Mouse (Mus musculus) heart, postnatal 25 days (tissue): ENCODE results near the gene Gm13275. TPM values are rescaled to one million over a fixed set of nuclear protein-coding genes. Genes with fewer than 3 reads are reported as not detected.
"Not testable (repeated sequence)": the region's sequence is repeated elsewhere in the genome, so short reads cannot be mapped to it uniquely, and the experiment has no call there.

Experiments used
- DNase-seq: peaks from one replicate; pipeline ENCODE4 v3.0.0; 2022; ENCODE audit warnings: low spot score
- intact Hi-C: fragments of 180-260 bp; cut with DNase I; formaldehyde crosslinking; loops from one replicate; pipeline ENCODE4 v1.15.1; 2025
- total RNA-seq, 2 experiments: library from RNA; stranded (reverse); gene quantifications; 2 replicates each; pipeline ENCODE4 v1.2.3; 2021

Gene Gm13275
- total RNA-seq, 2 experiments from 2014 or later, result not detected

DNA sequence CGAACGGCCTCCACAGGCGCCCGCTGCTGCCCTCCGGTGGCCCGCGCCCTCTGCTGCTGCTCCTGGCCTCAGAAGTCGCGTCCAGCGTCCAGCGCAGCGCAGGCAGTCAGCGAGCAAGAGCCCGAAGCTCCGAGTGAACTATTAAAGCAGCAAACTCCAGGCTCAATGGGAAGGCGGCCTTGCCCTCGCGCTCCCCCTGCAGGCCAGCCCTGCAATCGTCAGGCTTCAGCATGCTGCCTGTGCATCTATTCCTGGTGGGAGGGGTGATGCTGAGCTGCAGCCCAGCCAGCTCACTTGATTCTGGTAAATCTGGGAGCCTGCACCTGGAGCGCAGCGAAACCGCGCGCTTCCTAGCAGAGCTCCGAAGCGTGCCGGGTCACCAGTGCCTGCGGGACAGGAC is 5.9 kb upstream of the Gm13275 start, which contains the start of gene Gm13277:
Gm13277 (plus strand) TSS at position 231 of the 400 bp plus-strand sequence.
- DNase-seq, result peak; percentile 55
- intact Hi-C loops, result not testable (repeated sequence)

DNA sequence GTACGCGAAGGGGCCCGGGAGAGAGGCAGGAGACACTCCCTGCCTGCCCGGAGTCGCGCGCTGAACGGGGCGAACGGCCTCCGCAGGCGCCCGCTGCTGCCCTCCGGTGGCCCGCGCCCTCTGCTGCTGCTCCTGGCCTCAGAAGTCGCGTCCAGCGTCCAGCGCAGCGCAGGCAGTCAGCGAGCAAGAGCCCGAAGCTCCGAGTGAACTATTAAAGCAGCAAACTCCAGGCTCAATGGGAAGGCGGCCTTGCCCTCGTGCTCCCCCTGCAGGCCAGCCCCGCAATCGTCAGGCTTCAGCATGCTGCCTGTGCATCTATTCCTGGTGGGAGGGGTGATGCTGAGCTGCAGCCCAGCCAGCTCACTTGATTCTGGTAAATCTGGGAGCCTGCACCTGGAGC is 3.0 kb upstream of the Gm13275 start, which contains the start of gene Gm13278:
Gm13278 (plus strand) TSS at position 301 of the 400 bp plus-strand sequence.
- intact Hi-C loops, DNase-seq: not testable (repeated sequence)

GRCm38 (mm10) chr4:88797097-88797496 is 2.8 kb downstream of the Gm13275 start, which contains the start of gene Gm13279:
Gene Gm13279 (plus strand): TSS chr4:88797397.
- intact Hi-C loops, DNase-seq: not testable (repeated sequence)

DNA sequence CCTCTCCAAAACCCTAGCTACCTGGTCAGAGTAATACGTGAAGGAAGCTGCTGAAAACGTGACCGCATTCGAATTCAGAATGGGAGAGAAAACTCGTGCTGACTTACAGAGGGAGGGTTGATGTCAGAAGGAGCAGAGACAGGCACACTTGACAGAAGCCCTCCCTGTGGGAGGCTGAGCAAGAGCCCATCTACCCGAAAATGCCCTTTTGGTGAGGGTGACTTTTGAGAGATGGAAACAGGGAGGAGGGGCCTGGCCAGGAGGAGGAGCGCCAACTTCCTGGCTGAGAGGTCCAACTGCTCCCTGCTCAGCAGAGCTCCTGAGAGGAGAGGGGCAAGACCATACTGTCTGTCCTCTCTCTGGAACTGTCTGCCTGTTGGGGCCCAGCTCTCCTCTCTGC is 5.1 kb downstream of the Gm13275 start, which contains the start of gene Gm13285:
Gm13285 (plus strand) TSS at position 301 of the 400 bp plus-strand sequence.
- DNase-seq, intact Hi-C loops: not testable (repeated sequence)

GRCm38 (mm10) chr4:88802954-88803353 is 8.7 kb downstream of the Gm13275 start, which contains the start of gene Gm13287:
Gene Gm13287 (plus strand): TSS chr4:88803254.
- DNase-seq, result not testable (repeated sequence)

GRCm38 (mm10) chr4:88805231-88805630 is 10.9 kb downstream of the Gm13275 start, which contains the start of gene Gm13288:
Gene Gm13288 (plus strand): TSS chr4:88805531.
- intact Hi-C loops, DNase-seq: not testable (repeated sequence)

More at GRCm38 (mm10) chr4:88802954-88803353, 8.7 kb downstream of the Gm13275 start, which contains the start of gene Gm13287:
- intact Hi-C loops, result not testable (repeated sequence)

DNA sequence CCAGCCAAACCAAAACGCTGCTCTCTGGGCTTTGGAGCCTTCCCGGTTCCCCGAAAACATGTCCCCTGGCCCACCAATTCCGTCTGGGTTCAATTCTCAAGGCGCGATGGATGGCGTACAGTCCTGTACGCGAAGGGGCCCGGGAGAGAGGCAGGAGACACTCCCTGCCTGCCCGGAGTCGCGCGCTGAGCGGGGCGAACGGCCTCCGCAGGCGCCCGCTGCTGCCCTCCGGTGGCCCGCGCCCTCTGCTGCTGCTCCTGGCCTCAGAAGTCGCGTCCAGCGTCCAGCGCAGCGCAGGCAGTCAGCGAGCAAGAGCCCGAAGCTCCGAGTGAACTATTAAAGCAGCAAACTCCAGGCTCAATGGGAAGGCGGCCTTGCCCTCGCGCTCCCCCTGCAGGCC is 11.5 kb downstream of the Gm13275 start:
- DNase-seq, result peak; percentile 21
- intact Hi-C loops, result not testable (repeated sequence)

GRCm38 (mm10) chr4:88815928-88816327 is 21.6 kb downstream of the Gm13275 start, which contains the start of gene Ifna7:
Gene Ifna7 (plus strand): TSS chr4:88816228.
- no peak for DNase-seq
- intact Hi-C loops, result no loop called here

DNA sequence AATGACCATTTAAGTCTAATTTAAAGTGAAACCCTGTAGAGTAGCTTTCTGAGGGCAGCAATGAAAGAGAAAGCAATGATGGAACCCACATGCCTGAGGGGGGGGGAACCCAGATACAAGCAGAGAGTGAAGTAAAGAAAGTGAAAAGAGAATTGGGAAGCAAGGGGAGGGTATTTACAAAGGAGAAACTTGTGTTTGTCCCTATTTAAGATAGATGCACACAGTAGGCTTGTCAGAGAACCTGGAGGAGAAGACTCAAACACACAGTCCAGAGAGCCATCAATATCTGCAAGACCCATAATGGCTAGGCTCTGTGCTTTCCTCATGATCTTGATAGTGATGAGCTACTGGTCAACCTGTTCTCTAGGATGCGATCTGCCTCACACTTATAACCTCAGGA is 25.4 kb downstream of the Gm13275 start, which contains the start of gene Ifna11:
Ifna11 (plus strand) TSS at position 301 of the 400 bp plus-strand sequence.
- intact Hi-C loops, result loop anchor here (5.0 kb wide), 1 partner anchor 137 kb away; the partner anchor contains the start of gene Ifna2

DNA sequence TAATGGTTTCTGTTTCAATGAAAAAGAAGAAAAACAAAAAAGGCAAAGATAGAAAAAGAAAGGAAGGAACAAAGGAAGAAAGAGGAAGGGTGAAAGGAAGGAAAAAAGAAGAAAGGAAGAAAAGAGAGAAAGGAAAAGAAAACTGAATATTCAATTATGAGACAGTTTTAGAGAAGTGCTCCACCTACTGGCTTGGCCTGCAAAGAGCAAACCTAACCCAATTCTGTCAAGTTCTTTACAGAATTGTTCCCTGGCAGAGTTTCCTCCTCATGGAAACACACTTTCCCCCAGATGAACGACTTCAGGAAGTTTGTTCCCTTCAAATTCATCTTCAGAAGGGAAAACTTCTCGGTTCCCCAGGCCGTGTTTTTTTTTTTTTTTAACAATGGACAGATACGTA is 28.7 kb downstream of the Gm13275 start:
- intact Hi-C loops, result loop anchor here (5.0 kb wide), 1 partner anchor 141 kb away; the partner anchor contains the start of gene Ifna2
- no peak for DNase-seq

More for the DNA sequence above, 25.4 kb downstream of the Gm13275 start, which contains the start of gene Ifna11:
- no peak for DNase-seq

DNA sequence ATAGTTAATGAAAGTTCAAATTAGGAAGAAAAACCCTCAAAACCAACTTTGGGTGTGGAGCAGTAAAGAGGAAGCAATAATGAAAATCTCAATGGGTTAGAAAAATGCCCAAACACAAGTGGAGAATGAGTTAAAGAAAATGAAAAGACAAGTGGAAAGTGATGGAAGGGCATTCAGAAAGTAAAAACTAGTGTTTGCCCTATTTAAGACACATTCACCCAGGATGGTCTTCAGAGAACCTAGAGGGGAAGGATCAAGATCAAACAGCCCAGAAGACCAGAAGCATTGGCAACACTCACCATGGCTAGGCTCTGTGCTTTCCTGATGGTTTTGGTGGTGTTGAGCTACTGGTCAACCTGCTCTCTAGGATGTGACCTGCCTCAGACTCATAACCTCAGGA is 32.8 kb downstream of the Gm13275 start, which contains the start of gene Ifna6:
Ifna6 (plus strand) TSS at position 301 of the 400 bp plus-strand sequence.
- intact Hi-C loops, DNase-seq: not testable (repeated sequence)

- DNase-seq, result no peak
- intact Hi-C loops, result no loop called here
Observed at GRCm38 (mm10) chr4:88830523-88830922, 36.2 kb downstream of the Gm13275 start.

- DNase-seq, intact Hi-C loops: not testable (repeated sequence)
Observed at GRCm38 (mm10) chr4:88835225-88835624, 40.9 kb downstream of the Gm13275 start, which contains the start of gene Ifna5. Gene Ifna5 (plus strand): TSS chr4:88835525.

DNA sequence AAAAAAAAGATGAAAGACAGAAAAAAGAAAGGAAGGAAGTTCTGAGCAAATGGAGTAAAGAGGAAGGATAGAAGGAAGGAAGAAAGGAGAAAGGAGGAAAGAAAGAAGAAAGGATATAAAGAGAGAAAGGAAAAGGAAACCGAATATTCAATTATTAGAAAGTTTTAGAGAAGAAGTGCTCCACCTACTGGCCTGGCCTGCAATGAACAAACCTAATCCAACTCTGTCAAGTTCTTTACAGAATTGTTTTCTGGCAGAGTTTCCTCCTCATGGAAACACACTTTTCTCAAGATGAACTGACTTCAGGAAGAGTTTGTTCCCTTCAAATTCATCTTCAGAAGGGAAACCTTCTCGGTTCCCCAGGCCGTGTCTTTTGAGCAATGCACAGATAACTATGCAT is 44.5 kb downstream of the Gm13275 start:
- intact Hi-C loops, result no loop called here
- no peak for DNase-seq

- DNase-seq, result no peak
- intact Hi-C loops, result no loop called here
Observed at GRCm38 (mm10) chr4:88840058-88840457, 45.8 kb downstream of the Gm13275 start.

DNA sequence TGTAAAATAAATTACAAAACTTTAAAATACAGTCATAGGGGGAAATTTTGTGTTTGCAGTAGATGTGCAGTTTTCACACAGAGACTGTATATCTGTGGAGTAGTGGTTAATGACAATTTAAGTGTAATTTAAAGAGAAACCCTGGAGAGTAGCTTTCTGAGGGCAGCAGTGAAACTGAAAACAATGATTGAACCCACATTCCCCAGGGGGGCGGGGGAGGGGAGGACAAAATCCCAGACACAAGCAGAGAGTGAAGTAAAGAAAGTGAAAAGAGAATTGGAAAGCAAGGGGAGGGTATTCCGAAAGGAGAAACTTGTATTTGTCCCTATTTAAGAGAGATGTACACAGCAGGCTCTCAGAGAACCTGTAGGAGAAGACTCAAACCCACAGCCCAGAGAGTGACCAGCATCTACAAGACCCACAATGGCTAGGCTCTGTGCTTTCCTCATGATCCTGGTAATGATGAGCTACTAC is 47.2 kb downstream of the Gm13275 start, which contains the start of gene Ifna4:
Ifna4 (plus strand) TSS at position 424 of the 474 bp plus-strand sequence.
- DNase-seq, result no peak
- intact Hi-C loops, result no loop called here

Other genes with a start within 250 kb of the Gm13275 start
- gene Ifna15, start 236.2 kb upstream of the Gm13275 start, total RNA-seq, result not detected
- not detected for gene Ifna14, start 222.7 kb upstream of the Gm13275 start, total RNA-seq
- gene Ifna9, start 202.1 kb upstream of the Gm13275 start, total RNA-seq, result not detected
- not detected for gene Ifna12, start 191.1 kb upstream of the Gm13275 start, total RNA-seq
- not detected for gene C87499, start 160.1 kb upstream of the Gm13275 start, total RNA-seq
- gene Ifna13, start 150.0 kb upstream of the Gm13275 start, total RNA-seq, result not detected
- not detected for gene Ifna16, start 117.6 kb upstream of the Gm13275 start, total RNA-seq
- not detected for gene Ifna2, start 110.6 kb upstream of the Gm13275 start, total RNA-seq
- not detected for gene Ifnab, start 103.1 kb upstream of the Gm13275 start, total RNA-seq
- gene Gm26566, start 72.7 kb upstream of the Gm13275 start, total RNA-seq, result under 1 TPM; 0.50 to 0.57 TPM
- gene Klhl9, start 72.0 kb upstream of the Gm13275 start, total RNA-seq, result 10 to 100 TPM; 67.0 to 74.9 TPM
- not detected for gene Gm13271, start 39.6 kb upstream of the Gm13275 start, total RNA-seq
- gene Gm13283, start 34.4 kb upstream of the Gm13275 start, total RNA-seq, result not detected
- gene Gm13290, start 20.7 kb upstream of the Gm13275 start, total RNA-seq, result not detected
- gene Gm13289, start 17.6 kb upstream of the Gm13275 start, total RNA-seq, result not detected
- gene Gm13272, start 14.6 kb upstream of the Gm13275 start, total RNA-seq, result not detected
- gene Ifnz, start 12.4 kb upstream of the Gm13275 start, total RNA-seq, result under 1 TPM in 1 of 2 experiments, not detected in 1; 0.18 TPM
- not detected for gene Gm13276, start 8.8 kb upstream of the Gm13275 start, total RNA-seq
- gene Gm13277, start 5.9 kb upstream of the Gm13275 start, total RNA-seq, result not detected
- not detected for gene Gm13278, start 2.9 kb upstream of the Gm13275 start, total RNA-seq
- not detected for gene Gm13279, start 2.9 kb downstream of the Gm13275 start, total RNA-seq
- under 1 TPM in 1 of 2 experiments, not detected in 1; 0.22 TPM for gene Gm13285, start 5.2 kb downstream of the Gm13275 start, total RNA-seq
- gene Gm13287, start 8.8 kb downstream of the Gm13275 start, total RNA-seq, result not detected
- gene Gm13288, start 11.0 kb downstream of the Gm13275 start, total RNA-seq, result not detected
- gene Ifna7, start 21.7 kb downstream of the Gm13275 start, total RNA-seq, result not detected
- gene Ifna11, start 25.5 kb downstream of the Gm13275 start, total RNA-seq, result not detected
- not detected for gene Ifna6, start 32.9 kb downstream of the Gm13275 start, total RNA-seq
- not detected for gene Ifna5, start 41.0 kb downstream of the Gm13275 start, total RNA-seq
- not detected for gene Ifna4, start 47.4 kb downstream of the Gm13275 start, total RNA-seq
- gene Ifna1, start 55.6 kb downstream of the Gm13275 start, total RNA-seq, result not detected
- not detected for gene Ifne, start 85.7 kb downstream of the Gm13275 start, total RNA-seq